Mouse (Mus musculus) intestine, embryonic 15.5 days (tissue): Measurements from ENCODE around the gene Rps6ka5. TPM values are rescaled to one million over a fixed set of nuclear protein-coding genes. Genes with fewer than 3 reads are reported as not detected.

Source experiments
- ATAC-seq: fragments of 200-750 bp; cut with Nextera tagmentation; 2 replicates; pipeline ENCODE4 v1.8.0; 2017; ENCODE audit warnings: moderate TSS enrichment, moderate library complexity
- H3K27ac ChIP-seq: fragments of 300-500 bp; sonication (generic); 2 replicates; pipeline ENCODE4 v1.5.1; 2015; ENCODE audit warnings: mild to moderate bottlenecking, inconsistent platforms
- H3K27me3 ChIP-seq: fragments of 300-500 bp; sonication (generic); replicated peaks from 2 replicates; pipeline ENCODE4 v1.6.1; 2015; ENCODE audit warnings: inconsistent platforms
- H3K36me3 ChIP-seq: fragments of 300-500 bp; sonication (generic); 2 replicates; pipeline ENCODE4 v1.6.1; 2015; ENCODE audit warnings: inconsistent platforms
- H3K4me1 ChIP-seq: fragments of 300-500 bp; sonication (generic); replicated peaks from 2 replicates; pipeline ENCODE4 v1.6.1; 2015; ENCODE audit warnings: inconsistent platforms
- H3K4me2 ChIP-seq: fragments of 300-500 bp; sonication (generic); replicated peaks from 2 replicates; pipeline ENCODE4 v1.6.1; 2015; ENCODE audit warnings: mild to moderate bottlenecking, inconsistent platforms
- H3K4me3 ChIP-seq: fragments of 300-500 bp; sonication (generic); replicated peaks from 2 replicates; pipeline ENCODE4 v1.5.1; 2015; ENCODE audit warnings: inconsistent platforms
- H3K9ac ChIP-seq: fragments of 300-500 bp; sonication (generic); 2 replicates; pipeline ENCODE4 v1.6.1; 2015; ENCODE audit warnings: inconsistent platforms
- H3K9me3 ChIP-seq: fragments of 300-500 bp; sonication (generic); 2 replicates; pipeline ENCODE4 v1.6.1; 2016; ENCODE audit warnings: inconsistent platforms
- WGBS: fragments of 180-500 bp; shearing (Covaris S2); methylation state at CpG from one replicate; pipeline ENCODE4 v1.1.7; 2015; 5-methylcytosine and 5-hydroxymethylcytosine counted together
- polyA plus RNA-seq: library from polyadenylated mRNA; unstranded; fragments of >200 nt; fragmentation: Nextera tagmentation; extraction: Ambion mirVana; gene quantifications from 2 replicates; pipeline ENCODE4 v1.2.1, GENCODE M21; 2015

The Rps6ka5 gene
- polyA plus RNA-seq, 1 experiment from 2014 or later = 2.5 TPM

GRCm38 (mm10) chr12:100636299-100636633 lies 90.5 kb downstream of the Rps6ka5 start:
- no peaks in the 10 kb centered on the region for H3K9me3 ChIP-seq
- H3K4me1 ChIP-seq = no peaks in the 10 kb centered on the region
- no peaks in the 10 kb centered on the region for H3K27me3 ChIP-seq
- H3K4me3 ChIP-seq = no peak overlapping the region
- H3K9ac ChIP-seq = no peak overlapping the region
- 92% methylated on average over 2 of the region's 2 CpGs for WGBS
- H3K36me3 ChIP-seq = no peaks in the 10 kb centered on the region
- no peak overlapping the region for H3K4me2 ChIP-seq
- H3K27ac ChIP-seq = no peak overlapping the region
- ATAC-seq = no peak

- WGBS = 84% methylated on average over 6 of the region's 6 CpGs
Measured at GRCm38 (mm10) chr12:100635601-100636298, 91.0 kb downstream of the Rps6ka5 start.

GRCm38 (mm10) chr12:100633231-100633630 lies 93.6 kb downstream of the Rps6ka5 start:
- no peaks in the 10 kb centered on the region for H3K9me3 ChIP-seq
- ATAC-seq = no peak
- no peak overlapping the region for H3K9ac ChIP-seq
- no peak overlapping the region for H3K27ac ChIP-seq
- 85% methylated on average over 3 of the region's 3 CpGs for WGBS
- H3K27me3 ChIP-seq = no peaks in the 10 kb centered on the region
- no peaks in the 10 kb centered on the region for H3K4me1 ChIP-seq
- H3K4me2 ChIP-seq = no peak overlapping the region
- H3K36me3 ChIP-seq = no peaks in the 10 kb centered on the region
- no peak overlapping the region for H3K4me3 ChIP-seq

More at GRCm38 (mm10) chr12:100635601-100636298, 91.0 kb downstream of the Rps6ka5 start:
- no peak overlapping the region for H3K4me3 ChIP-seq
- H3K4me2 ChIP-seq = no peak overlapping the region
- H3K36me3 ChIP-seq = no peaks in the 10 kb centered on the region
- no peak for ATAC-seq
- H3K27me3 ChIP-seq = no peaks in the 10 kb centered on the region
- no peak overlapping the region for H3K27ac ChIP-seq
- no peak overlapping the region for H3K9ac ChIP-seq
- H3K4me1 ChIP-seq = no peaks in the 10 kb centered on the region
- no peaks in the 10 kb centered on the region for H3K9me3 ChIP-seq

- Histone ChIP-seq H3K27ac (no peak overlapping the region), H3K27me3 (no peaks in the 10 kb centered on the region), H3K9me3 (no peaks in the 10 kb centered on the region), H3K4me3 (no peak overlapping the region), H3K4me2 (no peak overlapping the region), H3K9ac (no peak overlapping the region), H3K36me3 (no peaks in the 10 kb centered on the region), H3K4me1 (no peaks in the 10 kb centered on the region)
- 91% methylated on average over 7 of the region's 7 CpGs for WGBS
- no peak for ATAC-seq
Measured at GRCm38 (mm10) chr12:100631286-100631685, 95.5 kb downstream of the Rps6ka5 start.

GRCm38 (mm10) chr12:100629126-100629920 lies 97.5 kb downstream of the Rps6ka5 start:
- no peaks in the 10 kb centered on the region for H3K27me3 ChIP-seq
- no peak overlapping the region for H3K4me3 ChIP-seq
- 88% methylated on average over 6 of the region's 6 CpGs for WGBS
- H3K36me3 ChIP-seq = no peaks in the 10 kb centered on the region
- no peaks in the 10 kb centered on the region for H3K9me3 ChIP-seq
- H3K4me2 ChIP-seq = no peak overlapping the region
- no peak overlapping the region for H3K27ac ChIP-seq
- no peak overlapping the region for H3K9ac ChIP-seq
- no peaks in the 10 kb centered on the region for H3K4me1 ChIP-seq
- ATAC-seq = no peak

GRCm38 (mm10) chr12:100626991-100627677 lies 99.6 kb downstream of the Rps6ka5 start:
- no peak for ATAC-seq
- 19% methylated on average over 1 of the region's 1 CpGs for WGBS

GRCm38 (mm10) chr12:100626273-100626990 lies 100.4 kb downstream of the Rps6ka5 start:
- Histone ChIP-seq H3K36me3 (no peaks in the 10 kb centered on the region), H3K9me3 (no peaks in the 10 kb centered on the region), H3K27ac (no peak overlapping the region), H3K4me2 (no peak overlapping the region), H3K9ac (no peak overlapping the region), H3K4me3 (no peak overlapping the region), H3K27me3 (no peaks in the 10 kb centered on the region), H3K4me1 (no peaks in the 10 kb centered on the region)
- no peak for ATAC-seq
- WGBS = 74% methylated on average over 4 of the region's 4 CpGs

More at GRCm38 (mm10) chr12:100626991-100627677, 99.6 kb downstream of the Rps6ka5 start:
- Histone ChIP-seq H3K36me3 (no peaks in the 10 kb centered on the region), H3K27ac (no peak overlapping the region), H3K4me3 (no peak overlapping the region), H3K9me3 (no peaks in the 10 kb centered on the region), H3K4me2 (no peak overlapping the region), H3K4me1 (no peaks in the 10 kb centered on the region), H3K27me3 (no peaks in the 10 kb centered on the region), H3K9ac (no peak overlapping the region)

- H3K4me2 ChIP-seq = no peak overlapping the region
- WGBS = 84% methylated on average over 3 of the region's 3 CpGs
- H3K36me3 ChIP-seq = no peaks in the 10 kb centered on the region
- H3K9ac ChIP-seq = no peak overlapping the region
- H3K27ac ChIP-seq = no peak overlapping the region
- H3K27me3 ChIP-seq = no peaks in the 10 kb centered on the region
- no peaks in the 10 kb centered on the region for H3K9me3 ChIP-seq
- H3K4me1 ChIP-seq = no peaks in the 10 kb centered on the region
- no peak for ATAC-seq
- H3K4me3 ChIP-seq = no peak overlapping the region
Measured at GRCm38 (mm10) chr12:100624854-100625447, 101.8 kb downstream of the Rps6ka5 start.

GRCm38 (mm10) chr12:100615251-100615650 lies 111.5 kb downstream of the Rps6ka5 start:
- Histone ChIP-seq H3K4me3 (no peak overlapping the region), H3K27me3 (no peaks in the 10 kb centered on the region), H3K9me3 (no peaks in the 10 kb centered on the region), H3K9ac (no peak overlapping the region), H3K27ac (no peak overlapping the region), H3K36me3 (no peaks in the 10 kb centered on the region), H3K4me1 (no peaks in the 10 kb centered on the region), H3K4me2 (no peak overlapping the region)
- no peak for ATAC-seq
- WGBS = 54% methylated on average over 2 of the region's 2 CpGs

GRCm38 (mm10) chr12:100613878-100614277 lies 112.9 kb downstream of the Rps6ka5 start:
- H3K27ac ChIP-seq = no peak overlapping the region
- no peaks in the 10 kb centered on the region for H3K27me3 ChIP-seq
- no peak overlapping the region for H3K4me2 ChIP-seq
- WGBS = 81% methylated on average over 2 of the region's 2 CpGs
- H3K4me3 ChIP-seq = no peak overlapping the region
- H3K9me3 ChIP-seq = no peaks in the 10 kb centered on the region
- no peaks in the 10 kb centered on the region for H3K4me1 ChIP-seq
- H3K36me3 ChIP-seq = no peaks in the 10 kb centered on the region
- H3K9ac ChIP-seq = no peak overlapping the region
- ATAC-seq = no peak

GRCm38 (mm10) chr12:100613192-100613700 lies 113.5 kb downstream of the Rps6ka5 start:
- Histone ChIP-seq H3K9ac (no peak overlapping the region), H3K4me3 (no peak overlapping the region), H3K27ac (no peak overlapping the region), H3K36me3 (no peaks in the 10 kb centered on the region), H3K4me1 (no peaks in the 10 kb centered on the region), H3K27me3 (no peaks in the 10 kb centered on the region), H3K9me3 (no peaks in the 10 kb centered on the region), H3K4me2 (no peak overlapping the region)
- ATAC-seq = no peak
- 48% methylated on average over 5 of the region's 5 CpGs for WGBS
